ENCODE assay signal across 10 mouse cellular contexts in the genomic region with DNA sequence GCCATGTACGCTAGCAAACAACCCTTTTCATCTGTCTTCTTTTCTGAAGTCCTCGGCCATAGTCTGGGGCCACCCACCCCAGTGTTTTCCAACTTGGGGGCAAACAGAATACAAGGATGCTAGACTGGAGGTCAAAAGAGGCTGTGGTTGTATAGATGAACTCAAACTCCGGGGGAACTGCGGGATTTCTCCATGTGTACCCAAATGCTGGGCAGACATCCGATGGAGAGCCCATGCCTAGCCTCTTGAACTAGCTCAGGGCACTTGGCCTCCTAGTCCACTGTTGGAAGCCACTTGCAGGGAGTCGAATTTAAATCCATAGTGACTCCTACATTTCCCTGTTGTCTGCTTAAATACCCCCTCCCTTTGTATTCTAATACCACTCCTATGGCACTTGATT. TPM values are rescaled to one million over a fixed set of nuclear protein-coding genes. Genes with fewer than 3 reads are reported as not detected.
DNase-seq lines count a peak whose midpoint lies in the region; ATAC-seq and TF ChIP-seq lines count a peak whose summit lies in the region.
"Had no signal": no experiment of that assay in that cellular context is flagged by ENCODE, and none has a peak within 500 bp of the region (broad histone marks: within the 10 kb centered on the region; RNA-seq: fewer than 3 reads in every experiment).

No protein-coding gene starts in this region.

- peak overlapping the region; percentile 80 for H3K4me2 ChIP-seq in heart, postnatal 0 days (ENCODE audit: low read depth, low read length)
- H3K4me2 ChIP-seq in embryonic facial prominence, embryonic 11.5 days (ENCODE audit: low read depth, low read length) = peak overlapping the region; percentile 13; the same call in 1 of the 2 replicates
- H3K4me2 ChIP-seq in hindbrain, embryonic 15.5 days = peak overlapping the region; percentile 73
- H3K4me2 ChIP-seq in midbrain, embryonic 14.5 days (ENCODE audit: low read length) = peak overlapping the region; percentile 69

- H3K27me3 ChIP-seq in heart, postnatal 0 days (ENCODE audit: control insufficient read depth, insufficient read depth, low read length) = no peaks in the 10 kb centered on the region
- 0 out of 2 replicates have a peak, but pooled peaks cover 1% of the 10 kb centered on the region for H3K27me3 ChIP-seq in heart, adult 2 months (ENCODE audit: control insufficient read depth, insufficient read depth, low read length)
- no peaks in the 10 kb centered on the region for H3K27me3 ChIP-seq in embryonic facial prominence, embryonic 11.5 days (ENCODE audit: control insufficient read depth, insufficient read depth, low read length)
- no peaks in the 10 kb centered on the region for H3K27me3 ChIP-seq in hindbrain, embryonic 15.5 days
- no peaks in the 10 kb centered on the region for H3K27me3 ChIP-seq in midbrain, embryonic 14.5 days (ENCODE audit: control insufficient read depth, insufficient read depth, low read length)
- H3K27me3 ChIP-seq: CH12.LX had no signal

- WGBS in heart, postnatal 0 days = 31% methylated on average over 6 of the region's 6 CpGs
- WGBS in heart, adult 2 months = 38% methylated on average over 6 of the region's 6 CpGs
- 34% methylated on average over 6 of the region's 6 CpGs for WGBS in embryonic facial prominence, embryonic 11.5 days
- WGBS in hindbrain, embryonic 15.5 days = 38% methylated on average over 6 of the region's 6 CpGs
- WGBS in midbrain, embryonic 14.5 days = 32% methylated on average over 6 of the region's 6 CpGs

- no peak for DNase-seq in heart, postnatal 0 days (ENCODE audit: low spot score)
- DNase-seq in heart, adult 2 months = no peak
- no peak for DNase-seq in embryonic facial prominence, embryonic 11.5 days (ENCODE audit: low spot score)
- DNase-seq in midbrain, embryonic 14.5 days = no peak
- no peak for DNase-seq in natural killer cell, adult 2 months (ENCODE audit: low spot score in 2 of 2)
- DNase-seq in frontal cortex, postnatal 14 days (ENCODE audit: low spot score in 2 of 2) = no peak

- peaks cover 10% of the 10 kb centered on the region for H3K36me3 ChIP-seq in heart, postnatal 0 days (replicated peaks; ENCODE audit: control insufficient read depth, insufficient read depth, low read length)
- H3K36me3 ChIP-seq in heart, adult 2 months (ENCODE audit: control insufficient read depth, insufficient read depth, low read length) = peaks cover 1% of the 10 kb centered on the region; the same call in 1 of the 2 replicates
- H3K36me3 ChIP-seq in embryonic facial prominence, embryonic 11.5 days (replicated peaks; ENCODE audit: control insufficient read depth, insufficient read depth, low read depth, low read length) = peaks cover 8% of the 10 kb centered on the region
- H3K36me3 ChIP-seq in hindbrain, embryonic 15.5 days = peaks cover 25% of the 10 kb centered on the region
- H3K36me3 ChIP-seq in midbrain, embryonic 14.5 days (ENCODE audit: control insufficient read depth, insufficient read depth, low read length) = peaks cover 22% of the 10 kb centered on the region

- no peak for ATAC-seq in heart, postnatal 0 days (ENCODE audit: insufficient read depth, low read depth)
- ATAC-seq in embryonic facial prominence, embryonic 11.5 days (replicated peaks; ENCODE audit: insufficient number of reproducible peaks, low FRiP score, low TSS enrichment, low read depth) = no peak
- ATAC-seq in hindbrain, embryonic 15.5 days (ENCODE audit: low FRiP score, low read depth) = no peak; the same call in 1 of the 2 replicates
- ATAC-seq in midbrain, embryonic 14.5 days (ENCODE audit: low FRiP score, low TSS enrichment) = no peak; the same call in 1 of the 2 replicates
- ATAC-seq in monocyte, adult 5-6 weeks (replicated peaks; ENCODE audit: insufficient number of reproducible peaks, low FRiP score, low TSS enrichment, poor library complexity, severe bottlenecking) = no peak

- H3K27ac ChIP-seq in heart, postnatal 0 days (ENCODE audit: low read depth) = no peak overlapping the region
- no peak overlapping the region for H3K27ac ChIP-seq in heart, adult 2 months
- H3K27ac ChIP-seq in embryonic facial prominence, embryonic 11.5 days (replicated peaks; ENCODE audit: low read depth, low read length) = no peak overlapping the region
- H3K27ac ChIP-seq in hindbrain, embryonic 15.5 days (replicated peaks) = peak overlapping the region; percentile 16; the same call in 1 of the 2 replicates
- H3K27ac ChIP-seq in midbrain, embryonic 14.5 days (replicated peaks; ENCODE audit: low read depth, low read length) = no peak overlapping the region; the same call in 1 of the 2 replicates

- peaks cover 4% of the 10 kb centered on the region; the same call in 1 of the 2 replicates for H3K4me1 ChIP-seq in heart, postnatal 0 days (ENCODE audit: control insufficient read depth, insufficient read depth)
- peaks cover 1% of the 10 kb centered on the region; the same call in 1 of the 2 replicates for H3K4me1 ChIP-seq in heart, adult 2 months (ENCODE audit: control insufficient read depth, insufficient read depth, low read length)
- no peaks in the 10 kb centered on the region for H3K4me1 ChIP-seq in embryonic facial prominence, embryonic 11.5 days (ENCODE audit: control insufficient read depth, insufficient read depth, low read length)
- peaks cover 23% of the 10 kb centered on the region for H3K4me1 ChIP-seq in hindbrain, embryonic 15.5 days (replicated peaks)
- H3K4me1 ChIP-seq in midbrain, embryonic 14.5 days (ENCODE audit: control insufficient read depth, insufficient read depth, low read length) = peaks cover 18% of the 10 kb centered on the region

- no peaks in the 10 kb centered on the region for H3K79me2 ChIP-seq in heart, adult 2 months (replicated peaks; ENCODE audit: control insufficient read depth, insufficient read depth, low read length)

- TF ChIP-seq CTCF in heart, postnatal 0 days (IDR thresholded peaks at IDR 0.05; ENCODE audit: low read depth) = no peak
- no peak for TF ChIP-seq CTCF in heart, adult 2 months (IDR thresholded peaks at IDR 0.05)

- intact Hi-C loops in heart, adult 2 months (cut with DNase I) = no loop called here

- H3K9me3 ChIP-seq in heart, postnatal 0 days (replicated peaks; ENCODE audit: control insufficient read depth, low read length) = no peaks in the 10 kb centered on the region
- H3K9me3 ChIP-seq in embryonic facial prominence, embryonic 11.5 days (replicated peaks; ENCODE audit: control insufficient read depth, low read length) = no peaks in the 10 kb centered on the region
- H3K9me3 ChIP-seq in hindbrain, embryonic 15.5 days = no peaks in the 10 kb centered on the region
- no peaks in the 10 kb centered on the region for H3K9me3 ChIP-seq in midbrain, embryonic 14.5 days (ENCODE audit: control insufficient read depth, low read length)

- no peak for TF ChIP-seq POLR2A in heart, adult 2 months (IDR thresholded peaks at IDR 0.05; ENCODE audit: insufficient read depth, low read depth, low read length)

- H3K9ac ChIP-seq in heart, postnatal 0 days (replicated peaks; ENCODE audit: low read depth, low read length) = peak overlapping the region; percentile 59; the same call in 1 of the 2 replicates
- H3K9ac ChIP-seq in heart, adult 2 months (ENCODE audit: low read depth, low read length) = no peak overlapping the region
- H3K9ac ChIP-seq in embryonic facial prominence, embryonic 11.5 days (replicated peaks; ENCODE audit: low read length) = no peak overlapping the region
- 0 out of 2 replicates have a peak overlapping the region, but pooled peaks have one; percentile 26 for H3K9ac ChIP-seq in hindbrain, embryonic 15.5 days
- H3K9ac ChIP-seq in midbrain, embryonic 14.5 days (replicated peaks; ENCODE audit: low read length) = peak overlapping the region; percentile 69; the same call in 1 of the 2 replicates

- no peak for TF ChIP-seq EP300 in heart, postnatal 0 days (IDR thresholded peaks at IDR 0.05; ENCODE audit: low read depth)
- TF ChIP-seq EP300 in heart, adult 2 months (IDR thresholded peaks at IDR 0.05; ENCODE audit: insufficient read depth, low read depth, low read length) = no peak

- H3K4me3 ChIP-seq in heart, postnatal 0 days (ENCODE audit: low read depth, low read length) = peak overlapping the region; percentile 81
- H3K4me3 ChIP-seq in heart, adult 2 months = no peak overlapping the region; the same call in 1 of the 2 replicates
- H3K4me3 ChIP-seq in embryonic facial prominence, embryonic 11.5 days (ENCODE audit: low read depth, low read length) = peak overlapping the region; percentile 54; the same call in 1 of the 2 replicates
- peak overlapping the region; percentile 60 for H3K4me3 ChIP-seq in hindbrain, embryonic 15.5 days
- H3K4me3 ChIP-seq in midbrain, embryonic 14.5 days (replicated peaks; ENCODE audit: low read depth, low read length) = peak overlapping the region; percentile 70

RNA-seq across cellular contexts. Expression of a gene that starts 0.4 kb away (rescaled TPM):
- total RNA-seq in heart, postnatal 0 days (2014; rRNA removed; ENCODE audit: low replicate concordance) = 2.2 and 4.8 TPM in 2 replicates
- 2.0 and 2.4 TPM in 2 replicates for polyA plus RNA-seq in heart, postnatal 0 days (2015; fragmentation: Nextera tagmentation; extraction: Ambion mirVana)
- total RNA-seq in heart, adult 2 months (2021) = 1 to 10 TPM; 1.6 to 2.2 TPM
- 0.59 and 0.85 TPM in 2 replicates for polyA plus RNA-seq in heart, adult 2 months (2012; rRNA removed)
- 46.8 and 53.0 TPM in 2 replicates for polyA plus RNA-seq in embryonic facial prominence, embryonic 11.5 days (2014; fragmentation: Nextera tagmentation; extraction: Ambion mirVana)
- polyA plus RNA-seq in hindbrain, embryonic 15.5 days (2015; fragmentation: Nextera tagmentation; extraction: Ambion mirVana) = 35.3 and 35.6 TPM in 2 replicates
- 53.1 and 64.2 TPM in 2 replicates for polyA plus RNA-seq in midbrain, embryonic 14.5 days (2014; fragmentation: Nextera tagmentation; extraction: Ambion mirVana)
- total RNA-seq in monocyte, adult 5-6 weeks (2017) = 0.11 to 0.29 TPM in 2 of 3 replicates, not detected in the other
- total RNA-seq: CH12.LX had no signal
- polyA plus RNA-seq: small intestine, adult 2 months had no signal

RNA-seq across cellular contexts. Expression of a gene that starts 52.4 kb away (rescaled TPM):
- not detected in 2 replicates for total RNA-seq in heart, postnatal 0 days (2014; rRNA removed; ENCODE audit: low replicate concordance)
- not detected in 2 replicates for polyA plus RNA-seq in heart, postnatal 0 days (2015; fragmentation: Nextera tagmentation; extraction: Ambion mirVana)
- not detected for total RNA-seq in heart, adult 2 months (2021)
- not detected in 2 replicates for polyA plus RNA-seq in heart, adult 2 months (2012; rRNA removed)
- not detected in 2 replicates for polyA plus RNA-seq in embryonic facial prominence, embryonic 11.5 days (2014; fragmentation: Nextera tagmentation; extraction: Ambion mirVana)
- not detected in 2 replicates for polyA plus RNA-seq in hindbrain, embryonic 15.5 days (2015; fragmentation: Nextera tagmentation; extraction: Ambion mirVana)
- not detected in 2 replicates for polyA plus RNA-seq in midbrain, embryonic 14.5 days (2014; fragmentation: Nextera tagmentation; extraction: Ambion mirVana)
- total RNA-seq in monocyte, adult 5-6 weeks (2017) = not detected in 3 replicates
- total RNA-seq: CH12.LX had no signal
- polyA plus RNA-seq: small intestine, adult 2 months had no signal

Comparison
In these comparisons a context has a peak if more than half of its experiments do, and no peak if none do; other contexts are left out.
1. H3K9ac ChIP-seq: peak in heart, postnatal 0 days (single experiment), hindbrain, embryonic 15.5 days (single experiment) and midbrain, embryonic 14.5 days (single experiment); none in heart, adult 2 months (single experiment) and embryonic facial prominence, embryonic 11.5 days (single experiment).
2. H3K4me2 ChIP-seq: peak in every context shown above with its lines; median percentile 80 in heart, postnatal 0 days; 73 in hindbrain, embryonic 15.5 days; 69 in midbrain, embryonic 14.5 days; 13 in embryonic facial prominence, embryonic 11.5 days.
3. RNA of a gene that starts 0.4 kb away (polyA plus RNA-seq): 53.1 to 64.2 TPM in midbrain, embryonic 14.5 days, 46.8 to 53.0 TPM in embryonic facial prominence, embryonic 11.5 days and 35.3 to 35.6 TPM in hindbrain, embryonic 15.5 days; 2.0 to 2.4 TPM in heart, postnatal 0 days and 0.59 to 0.85 TPM in heart, adult 2 months; every median in the first group is over 10 times any median in the second.